Mouse (Mus musculus) hindbrain, embryonic 12.5 days (tissue): ENCODE measurements around the gene Klre1. TPM values are rescaled to one million over a fixed set of nuclear protein-coding genes. Genes with fewer than 3 reads are reported as not detected.
"Not testable (repeated sequence)": the region's sequence is repeated elsewhere in the genome, so short reads cannot be mapped to it uniquely, and the experiment has no call there.

Experiments used
- ATAC-seq: fragments of 200-750 bp; cut with Nextera tagmentation; 2 replicates; pipeline ENCODE4 v1.8.0; 2017; ENCODE audit warnings: moderate TSS enrichment; ENCODE audit not compliant: low FRiP score
- H3K27ac ChIP-seq: fragments of 300-500 bp; sonication (generic); 2 replicates; pipeline ENCODE4 v1.5.1; 2016; ENCODE audit warnings: mild to moderate bottlenecking
- H3K27me3 ChIP-seq: fragments of 300-500 bp; sonication (generic); 2 replicates; pipeline ENCODE4 v1.6.1; 2016; ENCODE audit warnings: mild to moderate bottlenecking
- H3K36me3 ChIP-seq: fragments of 300-500 bp; sonication (generic); 2 replicates; pipeline ENCODE4 v1.6.1; 2016; ENCODE audit warnings: mild to moderate bottlenecking
- H3K4me1 ChIP-seq: fragments of 300-500 bp; sonication (generic); 2 replicates; pipeline ENCODE4 v1.6.1; 2016
- H3K4me2 ChIP-seq: fragments of 300-500 bp; sonication (generic); replicated peaks from 2 replicates; pipeline ENCODE4 v1.6.1; 2016; ENCODE audit warnings: mild to moderate bottlenecking
- H3K4me3 ChIP-seq: fragments of 300-500 bp; sonication (generic); 2 replicates; pipeline ENCODE4 v1.5.1; 2016; ENCODE audit warnings: mild to moderate bottlenecking
- H3K9ac ChIP-seq: fragments of 300-500 bp; sonication (generic); 2 replicates; pipeline ENCODE4 v1.6.1; 2016; ENCODE audit warnings: mild to moderate bottlenecking, moderate library complexity
- H3K9me3 ChIP-seq: fragments of 300-500 bp; sonication (generic); replicated peaks from 2 replicates; pipeline ENCODE4 v1.6.1; 2016; ENCODE audit warnings: mild to moderate bottlenecking
- WGBS: fragments of 180-500 bp; shearing (Covaris S2); methylation state at CpG from one replicate; pipeline ENCODE4 v1.1.7; 2016; 5-methylcytosine and 5-hydroxymethylcytosine counted together
- polyA plus RNA-seq: library from polyadenylated mRNA; unstranded; fragments of >200 nt; fragmentation: Nextera tagmentation; extraction: Ambion mirVana; gene quantifications from 2 replicates; pipeline ENCODE4 v1.2.1, GENCODE M21; 2016

Klre1 gene
- polyA plus RNA-seq, 1 experiment from 2014 or later: not detected

DNA sequence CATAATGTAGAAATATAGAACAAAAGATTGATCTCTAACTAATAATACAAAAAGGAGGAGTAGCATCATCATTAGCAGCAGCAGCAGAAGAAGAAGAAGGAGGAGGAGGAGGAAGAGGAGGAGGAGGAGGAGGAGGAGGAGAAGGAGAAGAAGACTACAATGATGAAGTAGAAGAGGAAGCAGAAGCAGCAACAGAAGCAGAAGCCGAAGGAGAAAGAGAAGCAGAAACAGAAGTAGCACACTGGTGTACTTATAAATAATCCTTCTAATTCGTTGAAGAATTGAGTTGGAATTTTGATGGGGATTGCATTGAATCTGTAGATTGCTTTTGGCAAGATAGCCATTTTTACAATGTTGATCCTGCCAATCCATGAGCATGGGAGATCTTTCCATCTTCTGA, 53.3 kb downstream of the Klre1 start:
- ATAC-seq, H3K27ac ChIP-seq, H3K4me1 ChIP-seq, H3K9me3 ChIP-seq, H3K4me2 ChIP-seq, H3K27me3 ChIP-seq, H3K36me3 ChIP-seq, H3K4me3 ChIP-seq, H3K9ac ChIP-seq: not testable (repeated sequence)
- WGBS: 84% methylated on average over 2 of the region's 2 CpGs

Other genes with a start within 250 kb of the Klre1 start
- gene 4922502D21Rik, start 246.1 kb upstream of the Klre1 start, polyA plus RNA-seq: not detected in 2 replicates
- gene Clec12a, start 235.2 kb upstream of the Klre1 start, polyA plus RNA-seq: 0.38 and 0.40 TPM in 2 replicates
- 0.17 TPM in 1 of 2 replicates, not detected in the other for gene Clec12b, start 192.0 kb upstream of the Klre1 start, polyA plus RNA-seq
- gene Clec1b, start 180.6 kb upstream of the Klre1 start, polyA plus RNA-seq: 4.8 TPM in 2 replicates
- gene Clec9a, start 169.0 kb upstream of the Klre1 start, polyA plus RNA-seq: 0.12 and 0.16 TPM in 2 replicates
- 0.98 and 1.2 TPM in 2 replicates for gene Clec1a, start 125.9 kb upstream of the Klre1 start, polyA plus RNA-seq
- 0.07 TPM in 1 of 2 replicates, not detected in the other for gene Olr1, start 70.7 kb upstream of the Klre1 start, polyA plus RNA-seq
- not detected in 2 replicates for gene Tmem52b, start 65.3 kb upstream of the Klre1 start, polyA plus RNA-seq
- gene Gabarapl1, start 44.7 kb upstream of the Klre1 start, polyA plus RNA-seq: 105 and 106 TPM in 2 replicates
- not detected in 2 replicates for gene Klrd1, start 13.9 kb downstream of the Klre1 start, polyA plus RNA-seq
- gene Klrk1, start 46.0 kb downstream of the Klre1 start, polyA plus RNA-seq: 0.25 TPM in 2 replicates
- gene Klrc3, start 65.4 kb downstream of the Klre1 start, polyA plus RNA-seq: not detected in 2 replicates
- gene Klrc2, start 82.8 kb downstream of the Klre1 start, polyA plus RNA-seq: not detected in 2 replicates
- not detected in 2 replicates for gene Klrc1, start 101.1 kb downstream of the Klre1 start, polyA plus RNA-seq
- not detected in 2 replicates for gene Klri1, start 139.2 kb downstream of the Klre1 start, polyA plus RNA-seq
- gene Klri2, start 162.6 kb downstream of the Klre1 start, polyA plus RNA-seq: not detected in 2 replicates
- gene Gm156, start 206.4 kb downstream of the Klre1 start, polyA plus RNA-seq: not detected in 2 replicates